Mouse (Mus musculus) T-helper 1 cell (primary cell): ENCODE data around the gene Ahnak2.

Source experiments
- in situ Hi-C: fragments of 300-600 bp; cut with MboI, MseI; formaldehyde crosslinking; loops from one replicate; pipeline ENCODE4 v1.15.1; 2025; ENCODE audit warnings: high pct_unique_total_duplicates

Ahnak2 gene

GRCm38 (mm10) chr12:112762018-112762417 lies 40.4 kb downstream of the Ahnak2 start:
- in situ Hi-C loops: loop anchor here (25.0 kb wide), 1 partner anchor 1475 kb away; no protein-coding TSS in a partner anchor

GRCm38 (mm10) chr12:112761411-112761810 lies 41.0 kb downstream of the Ahnak2 start:
- in situ Hi-C loops: loop anchor here (25.0 kb wide), 1 partner anchor 1474 kb away; no protein-coding TSS in a partner anchor

GRCm38 (mm10) chr12:112760154-112760926 lies 42.1 kb downstream of the Ahnak2 start, which contains the start of gene Pld4:
TSS of gene Pld4 (plus strand) at chr12:112760655.
- in situ Hi-C loops: loop anchor here (25.0 kb wide), 1 partner anchor 1473 kb away; no protein-coding TSS in a partner anchor

DNA sequence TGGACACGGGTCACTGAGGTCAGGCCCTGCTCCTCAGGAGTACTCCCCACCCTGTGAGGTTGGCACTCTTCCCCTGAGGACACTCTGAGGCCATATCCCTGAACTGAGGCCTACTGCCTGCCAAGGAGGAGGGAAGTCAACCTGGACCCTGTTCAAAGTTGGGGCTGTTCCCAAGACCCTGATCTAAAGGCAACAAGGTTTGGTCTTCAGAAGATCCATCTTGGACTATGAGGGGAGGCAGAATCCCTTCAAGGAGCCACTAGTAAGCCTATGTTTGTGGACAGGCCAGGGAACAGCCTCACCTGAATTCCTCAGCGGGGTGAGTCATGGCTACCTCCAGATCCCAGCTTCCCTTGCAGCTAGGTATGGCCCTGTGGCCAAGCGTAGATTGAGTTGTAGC lies 43.0 kb downstream of the Ahnak2 start:
- in situ Hi-C loops: loop anchor here (25.0 kb wide), 1 partner anchor 1472 kb away; no protein-coding TSS in a partner anchor

DNA sequence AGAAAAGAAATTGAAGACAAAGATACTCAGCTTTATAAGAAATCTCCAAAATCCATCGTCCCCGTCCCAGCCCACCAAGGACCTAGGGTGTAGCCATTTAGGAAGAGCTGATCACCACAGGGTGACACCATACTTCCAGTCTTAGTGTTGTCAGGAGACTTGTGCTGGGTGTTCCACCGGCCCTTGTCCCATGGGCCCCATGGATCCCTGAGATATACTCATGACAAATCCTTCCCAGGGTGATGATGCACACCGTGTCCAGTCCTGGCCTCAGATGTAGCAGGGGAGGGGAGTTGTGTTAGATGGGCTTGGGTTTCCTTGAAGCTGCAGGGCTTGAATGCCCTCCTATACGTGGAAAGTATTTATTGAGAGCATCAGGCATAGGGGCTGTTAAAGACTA lies 44.6 kb downstream of the Ahnak2 start:
- in situ Hi-C loops: loop anchor here (25.0 kb wide), 1 partner anchor 1471 kb away; no protein-coding TSS in a partner anchor

DNA sequence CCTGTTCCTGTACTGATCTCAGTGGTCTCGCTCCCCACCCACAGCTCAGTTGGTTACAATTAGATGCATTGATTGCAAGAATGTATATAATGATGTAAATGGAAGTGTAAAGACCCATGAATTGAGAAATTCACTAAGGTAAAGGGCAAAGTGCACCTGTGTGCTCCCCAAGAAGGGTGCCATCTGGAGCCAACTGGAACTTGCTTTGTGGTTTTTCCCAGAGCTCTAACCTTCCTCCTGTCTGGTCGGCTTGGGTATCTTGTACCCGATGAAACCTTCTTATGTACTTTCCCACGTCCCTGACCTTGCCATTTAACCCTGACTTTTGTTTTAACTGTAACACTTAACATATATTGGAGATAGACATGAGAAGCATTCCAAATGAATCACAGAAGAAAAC lies 46.6 kb downstream of the Ahnak2 start:
- in situ Hi-C loops: loop anchor here (25.0 kb wide), 1 partner anchor 1469 kb away; no protein-coding TSS in a partner anchor

DNA sequence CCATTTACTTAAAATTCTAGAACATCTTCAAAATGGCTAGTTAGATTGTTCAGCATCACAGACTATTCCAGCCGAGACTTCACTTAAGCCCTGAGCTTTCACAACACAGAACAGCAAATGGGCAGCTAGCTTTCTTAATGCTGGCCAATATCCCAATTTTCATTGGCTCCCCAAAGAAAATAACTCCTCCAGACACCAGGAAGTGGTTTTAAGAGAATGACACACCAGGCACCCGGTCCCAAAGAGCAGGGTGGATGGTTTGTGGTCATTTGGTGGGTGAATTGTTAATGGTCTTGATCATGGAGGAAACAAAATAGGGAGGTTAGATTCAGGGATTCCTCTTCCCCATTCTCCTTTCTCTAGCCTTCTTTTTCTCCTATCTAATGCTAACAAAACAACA lies 50.1 kb downstream of the Ahnak2 start:
- in situ Hi-C loops: loop anchor here (25.0 kb wide), 1 partner anchor 1465 kb away; no protein-coding TSS in a partner anchor

DNA sequence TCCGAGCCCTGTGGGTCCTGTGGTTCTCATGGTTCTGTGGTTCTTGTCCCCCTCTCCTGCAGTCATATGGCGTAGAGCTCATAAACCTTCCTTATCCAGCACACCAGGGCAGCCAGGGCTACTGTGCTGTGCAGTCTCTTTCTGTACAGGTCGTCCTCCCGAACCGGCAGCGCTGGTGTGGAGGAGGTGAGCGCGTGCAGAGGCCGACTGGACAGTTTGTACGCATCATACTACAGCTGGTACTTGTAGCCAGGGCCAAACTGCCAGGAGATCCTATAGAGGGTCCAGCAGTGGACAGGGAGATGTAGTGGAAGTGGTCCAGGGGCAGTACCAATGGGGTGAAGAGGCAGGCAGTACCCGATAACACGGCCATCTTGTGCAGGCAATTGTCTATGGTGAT lies 51.5 kb downstream of the Ahnak2 start:
- in situ Hi-C loops: loop anchor here (25.0 kb wide), 1 partner anchor 1464 kb away; no protein-coding TSS in a partner anchor

DNA sequence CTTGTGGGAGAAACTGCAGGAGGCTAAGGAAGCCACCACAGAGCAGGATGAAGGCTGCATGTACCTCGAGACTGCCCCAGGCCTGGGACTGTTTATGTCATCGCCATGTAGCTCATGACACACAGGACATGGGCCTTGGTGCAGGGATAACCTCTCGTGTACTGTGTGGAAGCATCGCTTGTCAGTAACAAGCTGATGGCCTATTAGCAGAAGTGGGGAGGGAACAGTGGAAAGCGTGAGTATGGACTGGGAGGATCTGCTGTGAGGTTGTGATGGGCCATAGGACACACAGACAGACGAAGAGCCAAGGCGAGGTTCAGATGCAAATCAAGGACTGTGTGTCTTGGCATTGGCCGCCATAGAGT lies 54.9 kb downstream of the Ahnak2 start:
- in situ Hi-C loops: no loop called here

GRCm38 (mm10) chr12:112746808-112747605 lies 55.5 kb downstream of the Ahnak2 start:
- in situ Hi-C loops: no loop called here

- in situ Hi-C loops: no loop called here
Observed at GRCm38 (mm10) chr12:112746461-112746807, 56.0 kb downstream of the Ahnak2 start.

DNA sequence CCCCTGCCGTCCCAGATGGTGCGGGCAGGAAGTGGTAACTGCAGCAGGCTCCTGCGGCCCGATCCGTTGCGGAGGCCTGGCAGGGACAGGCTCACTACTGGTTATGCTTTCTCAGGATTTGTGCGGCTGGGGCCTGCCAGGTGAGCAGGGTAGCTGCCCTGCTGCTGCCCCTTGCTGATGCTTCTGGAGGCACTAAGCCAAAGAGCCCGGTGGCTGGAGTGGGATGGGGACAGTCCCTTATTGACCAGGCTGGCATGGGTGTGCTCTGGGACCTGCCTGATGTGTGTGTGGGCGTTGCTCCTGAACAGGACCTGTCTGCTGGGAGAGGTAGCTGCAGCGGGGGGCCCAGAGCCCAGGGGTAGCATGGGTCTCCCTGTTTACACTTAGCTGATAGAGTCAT lies 56.7 kb downstream of the Ahnak2 start:
- in situ Hi-C loops: no loop called here

DNA sequence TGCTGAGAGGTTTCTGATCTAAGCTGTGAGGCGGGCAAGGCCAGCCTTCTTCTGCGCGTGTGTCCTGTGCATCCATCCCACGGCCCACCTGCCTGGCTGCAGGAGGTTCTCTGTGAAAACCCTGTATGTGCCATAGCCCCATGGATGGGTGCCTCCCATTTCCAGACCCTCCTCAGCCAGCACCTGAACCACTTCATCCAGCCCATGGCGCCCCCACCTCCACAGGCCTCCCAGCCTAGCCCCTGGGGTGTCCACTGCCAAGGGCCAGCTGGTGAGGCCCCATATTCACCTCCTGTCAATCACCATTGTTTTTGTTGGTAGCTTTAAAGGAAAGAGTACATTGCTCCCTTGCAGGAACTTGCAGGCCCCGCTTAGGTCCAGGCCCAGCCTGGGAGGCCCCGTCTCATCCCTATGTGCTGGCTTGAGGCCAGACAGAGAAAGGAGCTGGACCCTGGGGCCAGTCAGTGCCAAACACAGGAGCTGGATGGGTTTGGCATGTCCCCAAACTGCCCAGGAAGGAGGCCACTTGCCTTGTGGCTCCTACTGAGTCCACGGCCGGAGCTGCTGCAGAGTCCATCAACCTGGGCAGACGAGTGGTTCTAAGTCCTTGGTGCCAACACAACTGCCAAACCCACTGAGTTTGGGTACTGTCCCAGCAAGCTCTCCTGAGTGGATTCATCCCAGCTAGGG lies 57.4 kb downstream of the Ahnak2 start:
- in situ Hi-C loops: loop anchor here (5.0 kb wide), 2 partner anchors 52 to 92 kb away; no protein-coding TSS in a partner anchor

DNA sequence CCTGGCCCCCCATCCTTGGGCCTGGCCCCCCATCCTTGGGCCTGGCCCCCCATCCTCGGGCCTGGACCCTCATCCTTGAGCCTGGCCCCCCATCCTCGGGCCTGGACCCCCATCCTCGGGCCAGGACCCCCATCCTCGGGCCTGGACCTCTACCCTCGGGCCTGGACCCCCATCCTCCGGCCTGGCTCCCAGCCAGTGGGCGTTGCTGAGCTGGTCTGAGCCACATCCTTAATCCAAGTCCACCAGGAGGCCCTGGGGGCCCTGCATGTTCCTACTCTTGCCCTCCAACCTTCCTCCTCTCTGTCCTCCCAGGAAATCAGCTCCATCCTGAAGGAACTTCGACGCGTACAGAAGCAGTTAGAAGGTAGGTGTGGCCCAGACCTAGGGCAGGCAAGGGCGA lies 58.2 kb downstream of the Ahnak2 start:
- in situ Hi-C loops: loop anchor here (5.0 kb wide), 2 partner anchors 53 to 93 kb away; no protein-coding TSS in a partner anchor

DNA sequence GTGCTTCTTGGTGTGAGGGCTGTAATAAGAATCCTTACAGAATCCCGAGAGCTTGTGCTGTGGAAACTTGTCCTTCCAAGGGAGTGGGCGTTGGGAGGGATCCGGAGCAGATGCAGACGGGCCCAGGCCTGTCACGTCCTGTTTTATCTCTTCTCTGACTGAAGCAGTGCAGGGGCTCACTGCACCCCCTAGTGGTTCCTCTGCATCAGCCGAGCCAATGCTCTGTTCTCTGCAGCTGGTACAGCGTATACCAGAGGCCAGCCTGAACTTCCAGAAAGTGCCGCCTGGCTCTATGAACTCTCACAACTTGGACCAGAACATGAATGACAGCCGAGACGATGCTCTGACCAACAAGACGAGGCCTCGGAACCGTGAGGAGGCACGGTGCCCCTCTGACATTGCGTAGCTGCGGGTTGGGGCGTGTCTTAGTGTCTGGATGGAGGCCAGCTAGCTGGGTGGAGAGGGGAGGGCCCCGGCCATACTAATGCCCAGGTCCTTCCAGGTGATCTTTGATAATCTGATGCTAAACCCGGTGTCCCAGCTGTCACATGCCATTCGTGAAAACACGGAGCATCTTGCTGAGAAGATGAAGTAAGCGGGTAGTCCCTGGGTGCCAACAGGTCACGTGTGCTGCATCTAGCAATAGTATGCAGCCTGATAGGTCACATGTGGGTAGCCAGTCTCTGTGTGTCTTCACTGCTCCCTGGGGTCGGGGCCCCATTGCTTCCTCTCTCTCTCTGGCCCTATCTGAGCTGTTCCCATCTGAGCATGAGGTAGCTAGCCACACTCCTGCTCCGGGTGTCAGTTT lies 59.1 kb downstream of the Ahnak2 start:
- in situ Hi-C loops: loop anchor here (5.0 kb wide), 2 partner anchors 54 to 94 kb away; no protein-coding TSS in a partner anchor

GRCm38 (mm10) chr12:112742768-112743167 lies 59.7 kb downstream of the Ahnak2 start:
- in situ Hi-C loops: loop anchor here (5.0 kb wide), 2 partner anchors 55 to 95 kb away; no protein-coding TSS in a partner anchor

GRCm38 (mm10) chr12:112739023-112739568 lies 63.4 kb downstream of the Ahnak2 start:
- in situ Hi-C loops: no loop called here

DNA sequence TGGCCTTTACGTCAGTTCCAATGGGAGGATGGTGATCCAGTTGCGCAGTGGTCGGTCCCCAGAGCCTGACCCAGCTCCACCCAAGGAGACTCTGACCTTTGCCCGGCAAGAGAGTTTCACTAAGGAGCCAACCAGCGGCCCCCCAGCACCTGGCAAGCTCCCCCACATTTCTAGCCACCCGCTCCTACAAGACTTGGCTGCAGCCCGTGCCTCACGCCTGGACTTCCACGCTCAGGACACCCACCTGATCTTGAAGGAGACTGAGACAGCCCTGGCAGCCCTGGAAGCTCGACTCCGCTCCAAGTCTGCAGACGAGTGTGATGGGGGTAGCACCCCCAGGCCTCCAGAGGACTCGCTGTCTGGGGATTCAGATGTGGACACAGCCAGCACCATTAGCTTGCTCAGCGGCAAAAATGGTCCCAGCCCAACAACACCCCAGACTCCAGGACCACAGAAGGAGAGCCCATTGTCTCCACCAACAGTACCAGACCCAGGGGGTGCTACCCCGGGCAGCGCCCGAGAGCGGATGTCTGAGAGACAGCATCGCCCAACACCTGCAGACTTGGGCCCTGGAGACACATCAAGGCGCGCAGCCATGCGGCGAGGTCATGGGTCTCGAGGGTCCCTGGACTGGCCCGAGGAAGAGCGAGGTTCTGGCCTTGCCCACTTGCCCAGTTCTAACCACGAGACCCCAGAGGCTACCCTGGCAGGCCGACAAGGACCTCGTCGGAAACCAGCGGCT lies 64.0 kb downstream of the Ahnak2 start:
- in situ Hi-C loops: no loop called here

DNA sequence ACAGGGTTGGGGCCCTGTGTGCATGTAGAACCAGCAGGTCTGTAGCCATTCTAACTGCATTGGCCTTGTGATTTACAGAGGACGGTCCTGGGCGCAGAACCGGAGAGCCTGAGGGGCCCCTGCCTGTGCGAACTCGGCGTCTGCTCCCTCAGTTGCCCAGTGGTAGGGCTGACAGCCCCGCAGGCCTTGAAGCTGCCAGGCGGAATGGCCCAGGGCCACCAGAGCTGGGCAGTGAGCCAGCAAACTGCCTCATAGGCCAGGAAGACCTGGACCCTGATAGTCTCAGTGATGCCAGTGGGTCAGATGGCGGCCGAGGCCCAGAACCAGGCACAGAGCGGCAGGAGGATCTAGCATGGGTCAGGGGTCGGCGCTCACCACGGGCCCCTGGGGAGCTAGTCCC lies 64.7 kb downstream of the Ahnak2 start:
- in situ Hi-C loops: no loop called here

DNA sequence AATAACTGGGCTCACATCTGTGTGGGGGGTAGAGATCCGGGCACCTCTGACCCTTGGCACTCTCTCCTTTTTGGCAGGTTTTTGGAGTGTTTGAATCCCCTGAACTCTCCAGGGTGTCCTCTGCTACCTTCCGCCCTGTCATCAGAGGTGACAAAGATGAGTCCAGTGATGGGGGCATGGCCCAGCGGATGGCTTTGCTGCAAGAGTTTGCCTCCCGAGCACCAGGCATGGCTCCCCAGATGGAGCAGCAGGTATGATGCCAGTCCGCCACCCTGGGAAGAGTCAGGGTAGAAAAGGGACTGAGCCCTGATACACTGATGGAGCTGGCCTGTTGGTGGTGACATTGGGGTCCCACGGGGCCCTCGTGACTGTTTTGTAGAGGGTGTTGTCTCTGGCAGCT lies 65.4 kb downstream of the Ahnak2 start:
- in situ Hi-C loops: no loop called here
